Mouse (Mus musculus) limb, embryonic 10.5 days (tissue): Measurements from ENCODE around the gene Slc38a1. TPM values are rescaled to one million over a fixed set of nuclear protein-coding genes. Genes with fewer than 3 reads are reported as not detected.

Experiments used
- DNase-seq: peaks from one replicate; pipeline ENCODE4 v3.0.0-alpha.2; 2017; ENCODE audit warnings: low spot score
- H3K27ac ChIP-seq: fragments of 300-500 bp; sonication (generic); 2 replicates; pipeline ENCODE4 v1.5.1; 2016; ENCODE audit warnings: mild to moderate bottlenecking
- H3K27me3 ChIP-seq: fragments of 300-500 bp; sonication (generic); 2 replicates; pipeline ENCODE4 v1.6.1; 2016; ENCODE audit warnings: low read depth, mild to moderate bottlenecking; ENCODE audit not compliant: poor library complexity, severe bottlenecking
- H3K36me3 ChIP-seq: fragments of 300-500 bp; sonication (generic); 2 replicates; pipeline ENCODE4 v1.6.1; 2016; ENCODE audit warnings: mild to moderate bottlenecking, moderate library complexity
- H3K4me1 ChIP-seq: fragments of 300-500 bp; sonication (generic); 2 replicates; pipeline ENCODE4 v1.6.1; 2016
- H3K4me3 ChIP-seq: fragments of 300-500 bp; sonication (generic); 2 replicates; pipeline ENCODE4 v1.5.1; 2016; ENCODE audit warnings: mild to moderate bottlenecking, moderate library complexity
- H3K9me3 ChIP-seq: fragments of 300-500 bp; sonication (generic); replicated peaks from 2 replicates; pipeline ENCODE4 v1.6.1; 2016; ENCODE audit warnings: mild to moderate bottlenecking
- WGBS: fragments of 180-500 bp; shearing (Covaris S2); methylation state at CpG from one replicate; pipeline ENCODE4 v1.1.7; 2016; 5-methylcytosine and 5-hydroxymethylcytosine counted together
- polyA plus RNA-seq: library from polyadenylated mRNA; unstranded; fragments of >200 nt; fragmentation: Nextera tagmentation; extraction: Ambion mirVana; gene quantifications from 2 replicates; pipeline ENCODE4 v1.2.1, GENCODE M21; 2016

Gene Slc38a1
- 141 and 149 TPM in 2 replicates for polyA plus RNA-seq

GRCm38 (mm10) chr15:96642436-96643405 lies at the start of gene Slc38a1:
Gene Slc38a1 (minus strand): TSS chr15:96642913.
- peak within 1 kb of the TSS; percentile 99 for H3K27ac ChIP-seq
- H3K36me3 ChIP-seq = peaks cover 21% of the 10 kb centered on the region
- H3K9me3 ChIP-seq = no peaks in the 10 kb centered on the region
- peak within 1 kb of the TSS; percentile 76 for H3K4me3 ChIP-seq
- no peaks in the 10 kb centered on the region for H3K27me3 ChIP-seq
- under 1% methylated on average over 66 of the region's 70 CpGs for WGBS
- peak; percentile 85 for DNase-seq
- H3K4me1 ChIP-seq = peaks cover 44% of the 10 kb centered on the region

GRCm38 (mm10) chr15:96692401-96692800 lies 49.7 kb upstream of the Slc38a1 start:
- no peak overlapping the region for H3K4me3 ChIP-seq
- 96% methylated on average over 11 of the region's 11 CpGs for WGBS
- no peaks in the 10 kb centered on the region for H3K27me3 ChIP-seq
- H3K9me3 ChIP-seq = no peaks in the 10 kb centered on the region
- DNase-seq = no peak
- H3K36me3 ChIP-seq = peaks cover 100% of the 10 kb centered on the region
- H3K27ac ChIP-seq = no peak overlapping the region
- peaks cover 13% of the 10 kb centered on the region for H3K4me1 ChIP-seq

- Histone ChIP-seq H3K9me3 (no peaks in the 10 kb centered on the region), H3K36me3 (peaks cover 98% of the 10 kb centered on the region), H3K4me3 (no peak overlapping the region), H3K4me1 (peaks cover 3% of the 10 kb centered on the region; the same call in 1 of the 2 replicates), H3K27me3 (no peaks in the 10 kb centered on the region), H3K27ac (no peak overlapping the region)
- no peak for DNase-seq
- WGBS = 92% methylated on average over 15 of the region's 15 CpGs
Observed at GRCm38 (mm10) chr15:96691381-96691780, 48.7 kb upstream of the Slc38a1 start.

- Histone ChIP-seq H3K4me3 (no peak overlapping the region), H3K36me3 (peaks cover 93% of the 10 kb centered on the region), H3K27me3 (no peaks in the 10 kb centered on the region), H3K27ac (no peak overlapping the region), H3K4me1 (no peaks in the 10 kb centered on the region), H3K9me3 (no peaks in the 10 kb centered on the region)
- no peak for DNase-seq
- WGBS = 93% methylated on average over 13 of the region's 13 CpGs
Observed at GRCm38 (mm10) chr15:96690829-96691228, 48.1 kb upstream of the Slc38a1 start.

- Histone ChIP-seq H3K4me1 (no peaks in the 10 kb centered on the region), H3K9me3 (no peaks in the 10 kb centered on the region), H3K4me3 (no peak overlapping the region), H3K27ac (no peak overlapping the region), H3K36me3 (peaks cover 84% of the 10 kb centered on the region), H3K27me3 (no peaks in the 10 kb centered on the region)
- no peak for DNase-seq
- 92% methylated on average over 9 of the region's 9 CpGs for WGBS
Observed at GRCm38 (mm10) chr15:96689919-96690318, 47.2 kb upstream of the Slc38a1 start.

DNA sequence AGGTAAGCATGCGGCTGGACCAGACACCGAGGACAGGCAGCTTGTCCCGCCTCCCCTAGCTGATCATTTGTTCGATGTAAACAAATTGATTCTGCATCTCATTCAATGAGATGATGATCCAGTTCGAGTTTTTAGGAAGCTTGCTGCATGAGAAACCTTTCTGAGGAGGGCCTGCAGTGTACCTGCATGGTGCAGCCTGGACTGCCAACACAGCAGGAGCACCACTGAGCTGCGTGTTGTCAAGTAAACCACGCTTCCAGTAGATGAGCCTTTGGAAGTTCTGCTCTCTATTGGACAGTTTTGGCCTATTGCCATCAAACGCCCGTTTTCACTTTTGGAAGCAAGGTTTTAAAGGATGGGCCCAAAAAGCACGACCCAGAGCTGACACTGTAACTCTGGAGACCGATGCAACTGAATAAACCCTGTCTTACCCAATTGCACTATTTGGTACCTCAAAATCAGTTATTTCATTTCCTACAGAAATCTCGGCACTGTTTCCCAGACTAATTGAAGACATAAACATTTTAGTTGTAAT lies 46.1 kb upstream of the Slc38a1 start:
- 96% methylated on average over 12 of the region's 12 CpGs for WGBS
- H3K36me3 ChIP-seq = peaks cover 73% of the 10 kb centered on the region
- H3K27ac ChIP-seq = no peak overlapping the region
- no peak overlapping the region for H3K4me3 ChIP-seq
- H3K4me1 ChIP-seq = peaks cover 8% of the 10 kb centered on the region
- H3K27me3 ChIP-seq = no peaks in the 10 kb centered on the region
- DNase-seq = no peak
- no peaks in the 10 kb centered on the region for H3K9me3 ChIP-seq

GRCm38 (mm10) chr15:96688036-96688435 lies 45.3 kb upstream of the Slc38a1 start:
- Histone ChIP-seq H3K9me3 (no peaks in the 10 kb centered on the region), H3K27ac (no peak overlapping the region), H3K27me3 (no peaks in the 10 kb centered on the region), H3K4me1 (peaks cover 8% of the 10 kb centered on the region), H3K36me3 (peaks cover 65% of the 10 kb centered on the region), H3K4me3 (no peak overlapping the region)
- DNase-seq = no peak
- WGBS = 83% methylated on average over 6 of the region's 6 CpGs

- Histone ChIP-seq H3K27ac (no peak overlapping the region), H3K4me1 (peaks cover 8% of the 10 kb centered on the region), H3K4me3 (no peak overlapping the region), H3K27me3 (no peaks in the 10 kb centered on the region), H3K9me3 (no peaks in the 10 kb centered on the region), H3K36me3 (peaks cover 58% of the 10 kb centered on the region)
- 67% methylated on average over 1 of the region's 1 CpGs for WGBS
- no peak for DNase-seq
Observed at GRCm38 (mm10) chr15:96687366-96687765, 44.7 kb upstream of the Slc38a1 start.

DNA sequence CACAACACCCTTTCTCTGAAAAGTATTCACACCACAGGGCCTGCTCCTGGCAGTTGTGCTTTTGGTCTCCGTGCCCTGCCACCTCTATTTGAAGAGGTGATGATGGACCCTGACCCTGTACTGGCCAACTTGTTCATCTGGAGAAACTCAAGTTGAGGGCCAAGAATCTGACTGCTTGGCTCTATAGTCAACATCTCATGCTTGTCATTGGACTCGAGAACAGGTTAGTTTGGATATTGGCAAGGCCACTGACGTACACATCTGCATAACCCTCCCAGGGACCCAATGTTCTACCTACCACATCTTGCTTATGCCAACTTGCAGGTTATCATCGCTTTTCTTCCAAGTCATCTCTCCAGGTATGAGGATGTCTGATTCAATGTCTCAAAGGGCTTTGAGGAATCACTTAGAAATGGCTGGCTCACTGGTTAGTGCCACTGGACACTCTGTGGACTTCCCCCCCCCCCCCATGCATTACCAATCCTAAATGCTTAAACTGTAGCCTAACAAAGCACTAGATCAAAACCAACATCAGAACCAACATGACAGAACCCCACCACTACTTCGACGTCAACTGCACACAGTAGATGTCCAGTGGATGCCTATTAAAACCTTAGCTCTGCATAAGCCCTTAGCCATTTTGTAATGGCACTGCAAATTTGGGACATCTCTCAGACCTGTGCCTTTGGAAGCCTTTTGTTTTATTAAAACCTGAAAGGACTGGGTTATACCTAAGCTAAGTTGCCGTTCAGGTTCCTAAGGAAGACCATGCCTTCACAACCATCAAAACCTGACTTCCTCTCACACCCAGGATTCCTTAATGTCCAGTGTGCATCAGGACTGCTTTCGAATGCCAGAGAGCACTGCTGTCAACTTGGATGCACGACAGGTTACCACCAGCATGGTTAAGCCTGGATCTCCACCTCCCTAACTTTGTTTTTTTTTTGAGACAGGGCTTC lies 43.8 kb upstream of the Slc38a1 start:
- H3K9me3 ChIP-seq = no peaks in the 10 kb centered on the region
- no peak overlapping the region for H3K27ac ChIP-seq
- peaks cover 50% of the 10 kb centered on the region for H3K36me3 ChIP-seq
- DNase-seq = no peak
- peaks cover 8% of the 10 kb centered on the region for H3K4me1 ChIP-seq
- WGBS = 85% methylated on average over 9 of the region's 9 CpGs
- no peaks in the 10 kb centered on the region for H3K27me3 ChIP-seq
- H3K4me3 ChIP-seq = no peak overlapping the region

GRCm38 (mm10) chr15:96685273-96685672 lies 42.6 kb upstream of the Slc38a1 start:
- no peak for DNase-seq
- Histone ChIP-seq H3K27ac (no peak overlapping the region), H3K4me3 (no peak overlapping the region), H3K36me3 (peaks cover 38% of the 10 kb centered on the region), H3K9me3 (no peaks in the 10 kb centered on the region), H3K27me3 (peaks cover 11% of the 10 kb centered on the region; the same call in 1 of the 2 replicates), H3K4me1 (peaks cover 8% of the 10 kb centered on the region)
- 78% methylated on average over 6 of the region's 6 CpGs for WGBS

DNA sequence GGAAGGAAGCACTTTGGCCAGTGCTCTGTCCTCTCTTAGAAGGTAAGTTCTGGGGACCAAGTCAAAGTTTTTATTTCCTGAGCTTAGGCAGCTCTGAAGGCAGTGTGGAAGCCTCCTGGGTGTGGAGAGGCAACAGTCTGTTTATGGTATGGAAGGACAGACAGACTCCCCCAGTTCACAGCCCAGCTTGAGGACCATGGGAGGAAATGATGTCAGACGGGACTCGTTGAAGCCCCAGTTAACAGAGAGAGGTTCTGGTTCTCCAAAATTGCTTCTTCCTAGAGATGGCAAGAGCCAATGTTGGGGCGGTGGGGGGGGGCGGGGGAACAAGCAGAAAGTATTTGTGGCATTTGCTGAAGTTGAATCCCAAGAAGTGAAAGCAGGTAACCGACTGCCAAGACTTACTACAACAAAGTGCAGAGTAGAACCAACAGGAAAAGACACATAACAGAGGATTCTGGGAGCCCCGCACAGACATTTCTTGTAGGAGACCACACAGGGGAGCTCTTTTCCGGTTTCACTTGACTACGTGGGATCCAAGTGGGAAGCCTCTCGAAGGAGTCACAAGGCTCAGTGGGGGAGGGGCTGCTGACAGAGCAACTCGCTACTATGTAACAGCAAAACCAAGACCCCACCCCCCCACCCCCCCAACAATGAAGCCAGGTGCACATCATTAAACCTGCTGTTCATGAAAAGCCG lies 41.6 kb upstream of the Slc38a1 start:
- H3K27me3 ChIP-seq = peaks cover 19% of the 10 kb centered on the region; the same call in 1 of the 2 replicates
- H3K27ac ChIP-seq = no peak overlapping the region
- WGBS = 46% methylated on average over 11 of the region's 11 CpGs
- no peak overlapping the region for H3K4me3 ChIP-seq
- H3K4me1 ChIP-seq = peaks cover 8% of the 10 kb centered on the region
- no peak for DNase-seq
- no peaks in the 10 kb centered on the region for H3K9me3 ChIP-seq
- H3K36me3 ChIP-seq = peaks cover 28% of the 10 kb centered on the region
